Comparison of ENCODE assay signal across 18 mouse cellular contexts in genomic region chr7:55957178-55957577, GRCm38 (mm10).
"Had no signal": no experiment of that assay in that cellular context is flagged by ENCODE, and none has a peak within 500 bp of the region (broad histone marks: within the 10 kb centered on the region; RNA-seq: fewer than 3 reads in every experiment).

No protein-coding gene starts in this region.

- H3K27me3 ChIP-seq: limb, embryonic 13.5 days; liver, embryonic 13.5 days; midbrain, embryonic 12.5 days; midbrain, embryonic 15.5 days; neural tube, embryonic 12.5 days; neural tube, embryonic 15.5 days had no signal

- H3K4me3 ChIP-seq: limb, embryonic 10.5 days; limb, embryonic 13.5 days; liver, embryonic 13.5 days; midbrain, embryonic 12.5 days; midbrain, embryonic 15.5 days; neural tube, embryonic 12.5 days; neural tube, embryonic 15.5 days had no signal

- H3K27ac ChIP-seq: kidney, postnatal 0 days; limb, embryonic 10.5 days; limb, embryonic 13.5 days; liver, embryonic 13.5 days; midbrain, embryonic 12.5 days; midbrain, embryonic 15.5 days; neural tube, embryonic 12.5 days; neural tube, embryonic 15.5 days had no signal

- H3K4me1 ChIP-seq: neural tube, embryonic 12.5 days had no signal

- H3K36me3 ChIP-seq: midbrain, embryonic 15.5 days had no signal

- DNase-seq: kidney, postnatal 25 days; layer of hippocampus, postnatal 36 days; liver; liver, embryonic 13.5 days; lung, adult 2 months; lung, postnatal 14 days; lung, postnatal 4 days; retina, postnatal 1 day; right cerebral cortex, postnatal 25 days; thymus, adult 18-20 months; thymus, postnatal 36 days had no signal

- ATAC-seq: midbrain, embryonic 15.5 days had no signal

- H3K4me2 ChIP-seq: limb, embryonic 13.5 days; liver, embryonic 13.5 days; midbrain, embryonic 12.5 days; midbrain, embryonic 15.5 days; neural tube, embryonic 12.5 days; neural tube, embryonic 15.5 days had no signal

- H3K9me3 ChIP-seq: limb, embryonic 10.5 days; liver, embryonic 13.5 days; midbrain, embryonic 12.5 days; midbrain, embryonic 15.5 days; neural tube, embryonic 15.5 days had no signal

- H3K9ac ChIP-seq: limb, embryonic 13.5 days; liver, embryonic 13.5 days; midbrain, embryonic 12.5 days; midbrain, embryonic 15.5 days; neural tube, embryonic 12.5 days; neural tube, embryonic 15.5 days had no signal
